Mouse (Mus musculus) inflammation-experienced regulatory T-cells, adult 6 months (primary cell): ENCODE results near the gene Snx32. TPM values are rescaled to one million over a fixed set of nuclear protein-coding genes. Genes with fewer than 3 reads are reported as not detected.

Experiments used
- ATAC-seq: one replicate; pipeline ENCODE4 v1.8.0; 2017
- polyA plus RNA-seq, 3 experiments: library from polyadenylated mRNA; unstranded; fragments of 100-300 nt; shearing (Covaris generic); gene quantifications; one replicate each; pipeline ENCODE4 v1.2.1; 2017

Snx32 gene
- polyA plus RNA-seq = 10 to 100 TPM; 11.7 to 26.7 (median 20.0) TPM

- peak; percentile 99 for ATAC-seq
Measured at GRCm38 (mm10) chr19:5510031-5511026, at the start of gene Snx32. Gene Snx32, minus strand, starts transcription at chr19:5510538.

GRCm38 (mm10) chr19:5559631-5560456 lies 49.5 kb upstream of the Snx32 start:
- no peak for ATAC-seq

- ATAC-seq = no peak
Measured at GRCm38 (mm10) chr19:5559229-5559628, 48.9 kb upstream of the Snx32 start.

GRCm38 (mm10) chr19:5558770-5559169 lies 48.4 kb upstream of the Snx32 start:
- no peak for ATAC-seq

GRCm38 (mm10) chr19:5558169-5558568 lies 47.8 kb upstream of the Snx32 start:
- no peak for ATAC-seq

- ATAC-seq = no peak
Measured at GRCm38 (mm10) chr19:5554212-5554611, 43.9 kb upstream of the Snx32 start.

GRCm38 (mm10) chr19:5553802-5554201 lies 43.5 kb upstream of the Snx32 start:
- no peak for ATAC-seq

GRCm38 (mm10) chr19:5547471-5548056 lies 37.2 kb upstream of the Snx32 start:
- no peak for ATAC-seq

GRCm38 (mm10) chr19:5544031-5544430 lies 33.7 kb upstream of the Snx32 start:
- no peak for ATAC-seq

GRCm38 (mm10) chr19:5543362-5543761 lies 33.0 kb upstream of the Snx32 start:
- no peak for ATAC-seq

- no peak for ATAC-seq
Measured at GRCm38 (mm10) chr19:5538786-5539185, 28.4 kb upstream of the Snx32 start.

- peak; percentile 97 for ATAC-seq
Measured at GRCm38 (mm10) chr19:5532520-5532919, 22.2 kb upstream of the Snx32 start.

GRCm38 (mm10) chr19:5530138-5530524 lies 19.8 kb upstream of the Snx32 start:
- no peak for ATAC-seq

GRCm38 (mm10) chr19:5529325-5530137 lies 19.2 kb upstream of the Snx32 start:
- peak; percentile 64 for ATAC-seq

GRCm38 (mm10) chr19:5525204-5525603 lies 14.9 kb upstream of the Snx32 start:
- no peak for ATAC-seq

GRCm38 (mm10) chr19:5518721-5519120 lies 8.4 kb upstream of the Snx32 start:
- no peak for ATAC-seq

GRCm38 (mm10) chr19:5516906-5517505 lies 6.7 kb upstream of the Snx32 start:
- no peak for ATAC-seq

- ATAC-seq = no peak
Measured at GRCm38 (mm10) chr19:5515840-5516777, 5.8 kb upstream of the Snx32 start.

- no peak for ATAC-seq
Measured at GRCm38 (mm10) chr19:5513005-5513349, 2.6 kb upstream of the Snx32 start.
